Mouse (Mus musculus) left cerebral cortex, postnatal 36 days (tissue): ENCODE data around the gene Asxl1. TPM values are rescaled to one million over a fixed set of nuclear protein-coding genes. Genes with fewer than 3 reads are reported as not detected.

Source experiments
- DNase-seq, 2 experiments: peaks; one replicate each; pipeline ENCODE4 v3.0.0; 2021 to 2022; ENCODE audit warnings: low spot score in 2 of 2, mixed read lengths in 1 of 2
- intact Hi-C: fragments of 180-260 bp; cut with DNase I; formaldehyde crosslinking; loops from one replicate; pipeline ENCODE4 v1.15.1; 2025
- total RNA-seq, 2 experiments: library from RNA; stranded (reverse); gene quantifications; 2 replicates each; pipeline ENCODE4 v1.2.3; 2021

The Asxl1 gene
- total RNA-seq: 10 to 100 TPM; 34.3 to 36.7 TPM

- intact Hi-C loops: loop anchor here (2.0 to 5.0 kb wide), 2 partner anchors 97 to 105 kb away; partner anchors contain the start of genes Plagl2 and Pofut1
- DNase-seq: peak; percentile 95
Measured at GRCm38 (mm10) chr2:153345454-153346220, at the start of gene Asxl1. Gene Asxl1 (plus strand): TSS chr2:153345829.

GRCm38 (mm10) chr2:153297771-153298170, 47.9 kb upstream of the Asxl1 start:
- intact Hi-C loops: no loop called here
- DNase-seq: no peak

- no peak for DNase-seq
- intact Hi-C loops: no loop called here
Measured at GRCm38 (mm10) chr2:153298460-153298859, 47.2 kb upstream of the Asxl1 start.

- DNase-seq: no peak
- intact Hi-C loops: no loop called here
Measured at GRCm38 (mm10) chr2:153298863-153299262, 46.8 kb upstream of the Asxl1 start.

- intact Hi-C loops: no loop called here
- no peak for DNase-seq
Measured at GRCm38 (mm10) chr2:153301123-153301522, 44.5 kb upstream of the Asxl1 start.

GRCm38 (mm10) chr2:153305240-153305639, 40.4 kb upstream of the Asxl1 start:
- DNase-seq: no peak
- intact Hi-C loops: no loop called here

- no peak for DNase-seq
- intact Hi-C loops: no loop called here
Measured at GRCm38 (mm10) chr2:153308586-153308985, 37.0 kb upstream of the Asxl1 start.

- intact Hi-C loops: no loop called here
- peak in 1 of 2 experiments; percentile 19 for DNase-seq
Measured at GRCm38 (mm10) chr2:153309106-153309505, 36.5 kb upstream of the Asxl1 start.

GRCm38 (mm10) chr2:153310228-153310627, 35.4 kb upstream of the Asxl1 start:
- DNase-seq: no peak
- intact Hi-C loops: no loop called here

- no peak for DNase-seq
- intact Hi-C loops: no loop called here
Measured at GRCm38 (mm10) chr2:153312884-153313283, 32.7 kb upstream of the Asxl1 start.

GRCm38 (mm10) chr2:153318408-153318807, 27.2 kb upstream of the Asxl1 start:
- no peak for DNase-seq
- intact Hi-C loops: no loop called here

GRCm38 (mm10) chr2:153319036-153319643, 26.5 kb upstream of the Asxl1 start:
- intact Hi-C loops: no loop called here
- DNase-seq: no peak

GRCm38 (mm10) chr2:153325706-153326376, 19.8 kb upstream of the Asxl1 start:
- no peak for DNase-seq
- intact Hi-C loops: no loop called here

- no peak for DNase-seq
- intact Hi-C loops: no loop called here
Measured at GRCm38 (mm10) chr2:153332271-153332670, 13.4 kb upstream of the Asxl1 start.

- DNase-seq: no peak
- intact Hi-C loops: no loop called here
Measured at GRCm38 (mm10) chr2:153332981-153333380, 12.6 kb upstream of the Asxl1 start.

- no peak for DNase-seq
- intact Hi-C loops: no loop called here
Measured at GRCm38 (mm10) chr2:153333822-153334232, 11.8 kb upstream of the Asxl1 start.

- no peak for DNase-seq
- intact Hi-C loops: no loop called here
Measured at GRCm38 (mm10) chr2:153334281-153334680, 11.3 kb upstream of the Asxl1 start.

- intact Hi-C loops: no loop called here
- no peak for DNase-seq
Measured at GRCm38 (mm10) chr2:153336117-153336516, 9.5 kb upstream of the Asxl1 start.

GRCm38 (mm10) chr2:153338361-153339350, 7.0 kb upstream of the Asxl1 start:
- intact Hi-C loops: no loop called here
- no peak for DNase-seq
